Mouse (Mus musculus) cerebellum, adult 2 months (tissue): ENCODE data around the gene Klhl33.

Experiments
- CTCF ChIP-seq: fragments of 200-500 bp; IDR thresholded peaks from 2 replicates; pipeline ENCODE4 v1.5.1; 2011; ENCODE audit warnings: low read depth, mild to moderate bottlenecking, control low read depth, low read length, moderate library complexity, borderline replicate concordance; ENCODE audit not compliant: insufficient read depth
- POLR2A ChIP-seq: fragments of 200-500 bp; IDR thresholded peaks from 2 replicates; pipeline ENCODE4 v1.6.1; 2011; ENCODE audit warnings: low read length, control low read depth, borderline replicate concordance; ENCODE audit not compliant: insufficient read depth

DNA sequence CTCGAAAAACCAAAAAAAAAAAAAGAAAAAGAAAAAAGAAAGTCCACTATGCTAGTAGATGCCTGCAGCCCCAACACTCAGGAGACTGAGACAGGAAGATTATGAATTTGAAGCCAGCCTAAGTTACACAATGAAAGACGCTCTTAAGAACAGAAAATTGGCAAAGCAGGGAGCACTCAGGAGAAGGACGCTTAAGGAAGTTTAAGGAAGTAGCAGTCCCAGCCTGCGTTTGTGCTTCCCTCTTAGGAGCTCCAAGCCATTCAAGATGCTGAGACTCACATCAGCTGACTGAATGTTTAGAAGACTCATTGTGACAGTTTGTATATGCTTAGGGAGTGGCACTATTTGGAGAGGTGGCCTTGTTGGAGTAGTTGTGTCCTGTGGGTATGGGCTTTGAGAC is 10.8 kb upstream of the Klhl33 start:
- TF ChIP-seq POLR2A, result no peak
- no peak for TF ChIP-seq CTCF
